Mouse (Mus musculus) brain, embryonic 14.5 days (tissue): ENCODE results near the gene Ccdc14. TPM values are rescaled to one million over a fixed set of nuclear protein-coding genes. Genes with fewer than 3 reads are reported as not detected.

Source experiments
- DNase-seq: peaks from one replicate; pipeline ENCODE4 v3.0.0-alpha.2; 2011; ENCODE audit warnings: low read depth
- CTCF ChIP-seq: fragments of 200-500 bp; IDR thresholded peaks from 2 replicates; pipeline ENCODE4 v1.5.1; 2012; ENCODE audit warnings: inconsistent platforms, mild to moderate bottlenecking, moderate library complexity, borderline replicate concordance; ENCODE audit not compliant: insufficient read depth, insufficient read length; ENCODE audit errors: extremely low read depth
- POLR2A ChIP-seq: fragments of 200-500 bp; IDR thresholded peaks from 2 replicates; pipeline ENCODE4 v1.6.1; 2012; ENCODE audit warnings: mild to moderate bottlenecking, inconsistent platforms, borderline replicate concordance; ENCODE audit not compliant: poor library complexity, insufficient read depth, insufficient read length, severe bottlenecking; ENCODE audit errors: extremely low read depth
- polyA plus RNA-seq: library from polyadenylated mRNA; depleted of rRNA; stranded (reverse); fragments of >200 nt; gene quantifications from 2 replicates; pipeline ENCODE4 v1.2.3, GENCODE M21; 2012

Gene Ccdc14
- polyA plus RNA-seq, 1 experiment: 7.1 TPM

GRCm38 (mm10) chr16:34738656-34739233 is 48.3 kb downstream of the Ccdc14 start:
- TF ChIP-seq CTCF (no peak), POLR2A (no peak)
- no peak for DNase-seq

DNA sequence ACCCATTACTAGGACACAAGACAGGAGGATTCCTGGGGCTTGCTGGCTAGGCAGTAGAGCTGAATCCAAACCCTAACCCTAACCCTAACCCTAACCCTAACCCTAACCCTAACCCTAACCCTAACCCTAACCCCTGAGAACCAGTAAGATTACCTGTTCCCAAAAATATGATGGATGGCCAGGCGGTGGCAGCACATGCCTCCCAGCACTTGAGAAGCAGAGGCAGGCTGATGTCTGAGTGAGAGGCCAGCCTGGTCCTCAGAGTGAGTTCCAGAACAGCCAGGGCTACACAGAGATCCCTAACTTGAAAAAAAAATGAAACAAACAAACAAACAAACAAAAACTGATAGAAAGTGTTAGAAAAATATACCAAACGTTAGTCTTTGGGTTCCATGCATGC is 52.5 kb downstream of the Ccdc14 start:
- DNase-seq: no peak
- TF ChIP-seq POLR2A: no peak
- no peak for TF ChIP-seq CTCF

GRCm38 (mm10) chr16:34745065-34745585 is 54.7 kb downstream of the Ccdc14 start, which contains the start of gene Mylk:
Gene Mylk, plus strand, starts transcription at chr16:34745210.
- peak; percentile 94 for DNase-seq
- TF ChIP-seq CTCF (no peak), POLR2A (peak; percentile 66)

GRCm38 (mm10) chr16:34748081-34748720 is 57.8 kb downstream of the Ccdc14 start:
- DNase-seq: peak; percentile 45
- no peak for TF ChIP-seq CTCF

DNA sequence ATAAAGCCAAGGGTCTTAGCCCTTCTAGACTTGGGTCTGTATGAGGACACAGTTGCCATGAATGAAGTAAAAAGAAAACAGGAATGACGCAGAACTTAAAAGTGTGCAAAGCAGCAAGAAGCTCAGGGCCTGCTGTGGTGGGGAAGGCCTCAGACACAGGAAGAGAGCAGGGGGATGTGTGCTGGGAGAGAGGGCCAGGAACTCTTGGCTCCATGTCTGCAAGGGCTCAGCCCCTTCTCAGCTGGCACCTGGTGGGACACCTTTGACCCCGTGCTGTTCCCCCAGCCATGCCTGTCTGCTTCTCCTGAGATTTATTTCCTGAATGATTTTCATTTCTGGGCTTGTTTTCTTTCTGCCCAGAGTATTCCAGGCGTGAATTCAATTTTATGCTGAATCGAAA is 59.1 kb downstream of the Ccdc14 start:
- no peak for DNase-seq
- TF ChIP-seq POLR2A: no peak
- TF ChIP-seq CTCF: no peak

- DNase-seq: no peak
- TF ChIP-seq POLR2A: no peak
- no peak for TF ChIP-seq CTCF
Observed at GRCm38 (mm10) chr16:34752026-34752425, 61.6 kb downstream of the Ccdc14 start.

DNA sequence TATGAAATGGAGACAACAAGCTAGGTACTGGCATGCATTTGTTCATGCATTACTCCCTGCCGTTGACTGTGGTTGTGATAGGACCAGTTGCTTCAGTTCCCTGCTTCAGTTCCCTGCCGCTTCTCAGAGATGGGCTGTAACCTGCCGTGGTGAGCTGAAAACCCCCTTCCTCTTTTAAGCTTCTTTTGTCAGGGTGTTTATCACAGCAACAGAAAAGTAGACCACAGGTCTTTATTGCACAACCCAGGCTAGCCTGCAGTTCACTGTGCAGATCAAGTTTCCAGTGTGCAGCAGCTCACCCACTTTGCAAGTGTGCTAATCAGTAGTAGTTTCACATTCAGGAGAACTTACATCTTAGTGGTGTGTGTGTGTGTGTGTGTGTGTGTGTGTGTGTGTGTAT is 62.6 kb downstream of the Ccdc14 start:
- no peak for DNase-seq
- TF ChIP-seq CTCF: no peak
- no peak for TF ChIP-seq POLR2A

DNA sequence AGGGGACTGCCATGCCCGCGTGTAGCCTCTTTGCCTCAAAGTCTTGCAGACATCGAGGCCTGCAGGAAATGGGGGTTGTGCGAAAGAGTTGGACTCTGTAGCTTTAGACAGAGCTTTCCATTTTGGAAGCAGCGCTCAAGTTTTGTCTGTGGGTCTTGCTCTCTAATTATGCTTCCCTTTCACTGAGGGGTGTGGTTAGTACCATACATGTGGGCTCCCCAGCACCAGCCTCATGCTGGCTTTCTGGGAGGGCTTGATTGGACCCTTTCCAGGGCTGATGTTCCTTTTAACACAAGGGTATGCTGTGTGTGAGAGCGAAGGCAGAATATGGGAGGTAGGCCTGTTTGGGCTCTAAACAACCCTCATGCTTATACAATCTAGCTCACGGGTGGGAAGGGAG is 66.6 kb downstream of the Ccdc14 start:
- DNase-seq: no peak
- TF ChIP-seq POLR2A (no peak), CTCF (no peak)

GRCm38 (mm10) chr16:34758205-34758604 is 67.8 kb downstream of the Ccdc14 start:
- TF ChIP-seq POLR2A (no peak), CTCF (no peak)
- no peak for DNase-seq

DNA sequence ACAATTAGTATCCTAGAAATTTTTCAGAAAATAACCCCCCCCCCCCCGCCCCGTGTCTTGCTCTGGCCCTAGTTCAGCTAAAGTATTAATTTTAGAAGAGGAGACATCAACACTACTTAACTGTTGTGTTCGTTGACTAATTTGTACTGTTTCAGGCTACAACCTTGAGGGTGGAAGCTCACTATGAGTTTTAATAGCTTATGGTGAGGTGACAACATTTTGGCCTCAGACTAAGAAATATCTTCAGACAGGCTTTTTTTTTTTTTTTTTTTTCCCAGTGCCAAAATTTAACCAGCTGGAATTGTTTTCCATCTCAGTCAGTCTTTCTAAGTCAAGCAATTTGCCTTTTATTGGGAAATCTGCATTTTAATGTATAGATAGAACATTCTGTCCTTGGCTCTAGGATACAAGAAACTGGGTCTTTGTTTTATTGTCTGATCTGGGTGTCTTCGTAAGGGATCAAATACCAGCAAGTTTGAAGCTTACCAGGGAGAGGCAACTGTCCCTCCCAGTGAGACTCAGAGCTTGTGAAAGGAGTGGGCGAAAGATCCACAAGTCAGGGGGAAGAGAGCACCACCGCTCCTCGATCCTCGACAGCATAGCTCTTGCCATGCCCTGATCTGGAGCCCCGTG is 73.7 kb downstream of the Ccdc14 start:
- no peak for TF ChIP-seq POLR2A
- no peak for TF ChIP-seq CTCF
- no peak for DNase-seq

- TF ChIP-seq POLR2A (no peak), CTCF (no peak)
- DNase-seq: no peak
Observed at GRCm38 (mm10) chr16:34765666-34766065, 75.2 kb downstream of the Ccdc14 start.
